Mouse (Mus musculus): ENCODE data around the gene Nrbp1.
A peak's percentile ranks its signal among the peaks of the same experiment; 100 is the strongest.

The Nrbp1 gene

DNA sequence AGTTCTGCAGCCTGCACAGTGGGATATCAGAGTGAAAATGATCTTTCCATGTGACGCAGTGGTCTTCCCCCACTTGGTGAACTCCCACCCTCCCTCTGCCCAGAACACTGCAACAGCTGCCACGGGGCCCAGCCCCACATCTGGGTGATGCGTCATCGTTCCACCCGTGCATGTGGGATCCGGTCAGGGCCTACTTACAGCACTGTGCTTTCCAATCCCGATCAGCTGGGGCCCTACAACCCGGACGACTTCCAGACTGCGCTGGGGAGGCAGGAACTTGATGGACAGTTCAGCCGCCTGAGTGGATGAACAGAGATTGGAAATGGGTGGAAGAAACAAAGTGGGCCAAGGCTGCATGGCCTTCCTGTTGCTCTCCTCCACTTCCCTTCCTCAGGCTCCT lies 17.0 kb downstream of the Nrbp1 start:
- DNase-seq (ENCODE audit: low spot score in 2 of 2) = no peak

- DNase-seq (ENCODE audit: low spot score in 2 of 2) = no peak
Measured at GRCm38 (mm10) chr5:31266101-31266500, 25.4 kb downstream of the Nrbp1 start.

DNA sequence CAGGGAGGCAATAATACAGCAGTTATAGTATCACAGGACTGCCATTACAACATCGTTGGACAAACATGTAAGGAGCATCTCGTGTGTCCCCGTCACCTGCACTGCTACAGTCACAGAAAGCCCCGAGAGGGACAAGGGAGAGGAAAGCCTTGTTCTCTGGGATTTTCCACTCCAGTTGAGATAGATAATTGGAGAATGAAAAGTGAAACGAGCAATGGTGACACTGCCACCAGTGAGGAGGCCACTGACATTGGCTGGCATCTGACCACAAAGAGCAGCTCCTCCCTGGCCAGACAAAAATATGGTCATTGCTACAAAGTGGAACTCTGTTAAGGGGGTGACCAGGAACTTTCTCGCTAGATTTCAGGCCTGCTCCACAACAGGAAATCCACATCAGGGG lies 27.0 kb downstream of the Nrbp1 start:
- no peak for DNase-seq (ENCODE audit: low spot score in 2 of 2)

DNA sequence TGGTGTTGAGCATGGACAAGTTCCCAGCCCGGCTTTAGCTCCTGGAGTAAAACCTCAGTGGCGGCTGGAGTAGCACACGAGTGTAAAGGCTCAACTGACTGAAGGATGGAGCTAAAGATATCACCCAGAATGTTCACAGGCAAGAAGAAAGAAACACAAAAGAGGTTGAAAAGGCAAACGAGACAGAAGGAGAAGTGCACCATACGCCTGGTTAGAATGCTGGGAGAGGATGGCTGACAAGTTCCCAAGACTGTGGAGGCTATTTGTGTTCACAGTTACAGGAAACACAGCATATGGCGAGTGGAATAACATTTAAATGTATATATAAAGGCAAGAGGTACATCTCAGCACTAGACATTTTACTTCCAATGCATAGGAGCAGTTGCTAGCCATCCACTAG lies 32.4 kb downstream of the Nrbp1 start:
- DNase-seq (ENCODE audit: low spot score in 2 of 2) = no peak

DNA sequence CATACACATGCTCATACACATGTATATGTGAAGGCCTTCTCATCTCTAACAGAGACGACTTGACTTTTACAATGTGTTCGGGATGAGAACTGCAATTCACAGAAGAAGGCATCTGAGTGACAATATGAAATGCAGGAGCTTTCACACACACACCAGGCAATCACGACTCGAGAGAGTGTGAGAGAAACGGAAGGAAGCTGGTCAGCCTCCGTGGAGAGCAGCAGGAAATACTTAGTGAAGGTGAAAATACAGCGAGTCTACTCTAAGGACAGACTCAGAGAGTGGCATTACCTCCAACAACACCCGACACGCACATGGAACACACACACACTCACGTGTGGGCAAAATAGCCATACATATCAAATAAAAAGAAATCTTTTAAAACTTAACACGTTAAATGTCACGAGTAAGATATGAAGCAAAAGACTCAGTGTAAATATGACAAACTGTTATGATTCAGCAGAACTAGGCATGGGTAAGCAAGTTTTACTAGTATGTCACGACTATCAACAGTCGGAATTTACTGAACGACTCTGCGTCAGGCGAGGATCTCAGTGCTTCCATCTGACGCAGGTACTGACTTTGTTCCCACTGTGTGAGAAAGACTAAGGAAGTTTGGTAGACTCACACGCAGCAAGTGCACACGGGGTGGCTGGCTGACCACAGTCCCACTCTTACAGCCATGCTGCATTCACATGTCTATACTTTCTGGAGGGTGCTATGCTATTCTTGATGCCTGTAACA lies 38.8 kb downstream of the Nrbp1 start:
- no peak for DNase-seq (ENCODE audit: low spot score in 2 of 2)

- no peak for DNase-seq (ENCODE audit: low spot score in 2 of 2)
Measured at GRCm38 (mm10) chr5:31288225-31288624, 47.6 kb downstream of the Nrbp1 start.

DNA sequence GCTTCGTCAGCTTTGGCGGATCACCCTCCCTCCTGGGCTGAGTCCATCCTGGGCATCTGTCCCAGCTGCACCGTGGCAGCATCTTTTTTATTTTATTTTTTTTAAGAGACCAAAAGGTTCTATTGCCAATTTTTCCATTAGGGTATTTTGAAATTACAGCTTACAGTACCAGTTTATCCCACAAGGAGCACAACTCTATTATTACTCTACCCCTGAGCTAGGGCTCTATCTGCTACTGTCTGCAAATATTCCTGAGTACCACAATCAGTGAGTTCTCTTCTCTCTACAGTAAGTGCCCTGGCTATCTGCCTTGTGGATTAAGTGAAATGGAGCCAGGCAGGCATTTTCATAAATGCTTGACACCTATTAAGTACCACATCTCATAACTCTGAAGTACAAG lies 48.0 kb downstream of the Nrbp1 start:
- DNase-seq (ENCODE audit: low spot score in 2 of 2) = no peak

- no peak for DNase-seq (ENCODE audit: low spot score in 2 of 2)
Measured at GRCm38 (mm10) chr5:31289626-31290230, 49.1 kb downstream of the Nrbp1 start.

DNA sequence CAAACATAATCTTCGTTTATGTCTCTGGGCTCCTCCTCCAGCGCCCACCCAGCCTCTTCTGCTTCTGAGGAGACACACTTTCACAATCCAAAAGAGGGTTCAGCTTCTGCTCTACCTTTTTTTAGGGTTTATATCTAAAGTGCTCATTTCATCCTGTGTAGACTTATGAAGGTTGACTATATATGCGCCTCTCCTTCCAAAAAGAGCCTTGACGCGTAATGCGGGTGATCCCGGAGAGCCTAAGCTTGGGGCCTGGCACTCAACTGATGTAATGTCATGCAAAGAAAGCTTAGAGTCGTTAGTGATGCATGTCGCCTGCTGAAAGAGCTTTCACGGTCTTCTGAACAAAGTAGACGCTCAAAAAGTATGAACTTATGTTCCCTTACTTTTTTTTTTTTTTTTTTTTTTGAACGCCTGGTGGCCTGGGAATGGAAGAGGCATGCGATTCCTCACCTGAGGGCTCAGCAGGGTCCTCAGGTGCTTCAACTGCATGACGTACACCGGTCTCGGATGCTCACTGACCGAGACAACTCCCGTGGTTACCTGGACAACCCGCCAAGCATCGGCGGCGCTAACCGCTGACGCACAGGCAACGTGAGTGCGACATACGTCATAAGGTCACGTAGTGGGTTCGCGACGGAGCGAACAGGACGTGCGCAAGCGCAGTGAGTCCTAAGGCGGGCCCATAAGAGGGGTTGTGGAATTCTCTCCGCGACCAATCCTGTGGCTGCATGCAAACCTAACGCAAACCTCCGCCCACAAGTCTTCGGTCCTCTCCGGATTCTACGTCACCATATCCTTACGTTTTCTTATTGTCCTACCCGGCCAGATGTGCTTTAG lies 50.1 kb downstream of the Nrbp1 start, which contains the start of gene Ift172:
Ift172 (minus strand) TSS at position 596 of the 840 bp plus-strand sequence.
- DNase-seq (ENCODE audit: low spot score in 2 of 2) = peak; percentile 98

DNA sequence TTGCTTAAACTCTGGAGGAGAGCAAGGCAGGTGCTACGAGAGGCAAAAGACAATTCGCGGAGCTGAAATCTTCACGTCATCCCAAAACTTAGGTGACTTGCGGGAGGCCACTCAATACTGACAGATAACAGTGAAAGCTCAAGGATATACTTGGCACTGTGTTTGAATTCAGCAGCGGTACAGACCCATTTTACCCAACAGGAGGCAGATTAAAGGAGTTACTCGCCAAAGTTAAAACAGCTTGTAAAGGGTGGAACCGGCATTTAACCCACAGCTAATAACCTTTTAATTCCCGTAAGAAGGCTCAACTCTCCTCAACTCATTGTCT lies 50.7 kb downstream of the Nrbp1 start:
- DNase-seq (ENCODE audit: low spot score in 2 of 2) = no peak

GRCm38 (mm10) chr5:31294964-31295605 lies 54.4 kb downstream of the Nrbp1 start:
- DNase-seq (ENCODE audit: low spot score in 2 of 2) = no peak

DNA sequence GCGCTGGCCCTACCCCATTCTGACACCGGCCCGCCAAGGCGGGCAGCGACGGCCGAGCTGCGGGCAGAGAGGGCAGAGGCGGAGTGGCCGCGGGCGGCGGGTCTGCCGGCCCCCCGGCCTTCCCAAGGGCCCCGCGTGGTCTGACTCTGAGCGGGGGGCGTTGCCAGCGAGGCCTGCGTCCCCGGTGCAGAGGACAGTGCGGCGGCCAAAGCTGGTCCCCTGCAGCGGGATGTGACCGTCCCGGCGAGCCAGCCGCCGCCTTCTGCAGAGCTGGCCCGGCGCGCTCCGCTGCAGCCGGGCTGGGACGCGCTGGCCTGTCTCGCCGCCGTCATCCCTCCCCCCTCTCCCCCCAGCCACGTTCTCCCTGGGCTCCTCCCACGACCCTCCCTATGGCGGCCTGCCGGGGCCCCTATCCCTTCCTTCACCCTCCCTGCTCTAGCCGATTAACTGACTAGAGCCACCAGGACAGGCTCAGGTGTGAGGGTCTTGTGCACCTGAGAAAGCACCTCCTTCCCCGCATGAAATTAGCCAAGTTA lies 55.0 kb downstream of the Nrbp1 start, which contains the start of gene Fndc4:
Fndc4 (minus strand) TSS at position 475 of the 536 bp plus-strand sequence.
- peak; percentile 80 to 83 for DNase-seq (ENCODE audit: low spot score in 2 of 2)

GRCm38 (mm10) chr5:31297047-31297757 lies 56.5 kb downstream of the Nrbp1 start, which contains the start of gene Gckr:
Gene Gckr (plus strand): TSS chr5:31297443.
- no peak for DNase-seq (ENCODE audit: low spot score in 2 of 2)

GRCm38 (mm10) chr5:31297981-31298380 lies 57.3 kb downstream of the Nrbp1 start:
- no peak for DNase-seq (ENCODE audit: low spot score in 2 of 2)

GRCm38 (mm10) chr5:31298486-31298885 lies 57.8 kb downstream of the Nrbp1 start:
- DNase-seq (ENCODE audit: low spot score in 2 of 2) = no peak
